ENCODE assay signal across 8 mouse cellular contexts in the genomic region with DNA sequence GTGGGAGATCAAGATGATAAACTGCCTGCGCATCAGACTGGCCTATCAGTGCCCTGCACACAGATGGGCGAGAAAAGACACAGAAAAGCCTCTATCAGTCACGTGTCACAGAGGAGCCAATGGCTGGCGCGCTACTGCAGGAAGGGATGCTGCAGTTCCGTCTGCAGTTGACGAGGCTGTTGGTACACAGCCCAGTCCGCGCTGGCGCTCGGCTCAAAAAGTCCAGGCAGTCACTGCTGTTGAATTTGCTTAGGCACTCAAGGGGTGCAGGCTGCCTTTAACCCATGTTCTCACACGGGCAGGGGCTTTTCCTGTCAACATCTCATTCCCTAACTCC.
DNase-seq lines count a peak whose midpoint lies in the region; ATAC-seq lines count a peak whose summit lies in the region.

No protein-coding gene starts in this region.

- H3K27me3 ChIP-seq in forebrain, embryonic 15.5 days: no peaks in the 10 kb centered on the region
- no peaks in the 10 kb centered on the region for H3K27me3 ChIP-seq in lung, embryonic 16.5 days (ENCODE audit: control insufficient read depth, insufficient read depth, low read depth, low read length)

- no peaks in the 10 kb centered on the region for H3K9me3 ChIP-seq in forebrain, embryonic 15.5 days
- H3K9me3 ChIP-seq in lung, embryonic 16.5 days (ENCODE audit: control insufficient read depth, low read length): no peaks in the 10 kb centered on the region

- H3K4me1 ChIP-seq in forebrain, embryonic 15.5 days: peaks cover 33% of the 10 kb centered on the region
- no peaks in the 10 kb centered on the region for H3K4me1 ChIP-seq in lung, embryonic 16.5 days (replicated peaks; ENCODE audit: control insufficient read depth, insufficient read depth, low read length)

- intact Hi-C loops in heart, postnatal 10 days (cut with DNase I): no loop called here

- peak overlapping the region; percentile 94 for H3K27ac ChIP-seq in forebrain, embryonic 15.5 days (replicated peaks)
- H3K27ac ChIP-seq in lung, embryonic 16.5 days (ENCODE audit: low read length): no peak overlapping the region

- H3K4me2 ChIP-seq in forebrain, embryonic 15.5 days (replicated peaks): peak overlapping the region; percentile 55
- peak overlapping the region; percentile 55 for H3K4me2 ChIP-seq in lung, embryonic 16.5 days (ENCODE audit: low read depth, low read length)

- peak; percentile 7 for DNase-seq in CD4-positive helper T cell, adult 2 months (ENCODE audit: low read depth, low spot score)
- DNase-seq in cerebellum, adult 11-12 months: peak; percentile 98
- peak; percentile 21 to 43 for DNase-seq in heart, postnatal 10 days
- peak; percentile 94 for DNase-seq in layer of hippocampus, adult 9-11 months
- DNase-seq in ovary, postnatal 10 days (ENCODE audit: low spot score): peak; percentile 9
- peak; percentile 44 to 71 for DNase-seq in urinary bladder, postnatal 4 days (ENCODE audit: low spot score in 2 of 2)

- peak overlapping the region; percentile 44 for H3K4me3 ChIP-seq in forebrain, embryonic 15.5 days
- H3K4me3 ChIP-seq in lung, embryonic 16.5 days (ENCODE audit: low read length): peak overlapping the region; percentile 23

- ATAC-seq in forebrain, embryonic 15.5 days (replicated peaks): peak; percentile 99
- peak; percentile 97 for ATAC-seq in lung, embryonic 16.5 days (ENCODE audit: low read depth)

- H3K36me3 ChIP-seq in forebrain, embryonic 15.5 days: no peaks in the 10 kb centered on the region
- H3K36me3 ChIP-seq in lung, embryonic 16.5 days (ENCODE audit: control insufficient read depth, insufficient read depth, low read length): no peaks in the 10 kb centered on the region

- H3K9ac ChIP-seq in forebrain, embryonic 15.5 days (replicated peaks): peak overlapping the region; percentile 49
- H3K9ac ChIP-seq in lung, embryonic 16.5 days (ENCODE audit: low read length): no peak overlapping the region

- 0% methylated on average over 12 of the region's 12 CpGs for WGBS in forebrain, embryonic 15.5 days
- under 1% methylated on average over 12 of the region's 12 CpGs for WGBS in lung, embryonic 16.5 days

Comparison
In these comparisons a context has a peak if more than half of its experiments do, and no peak if none do; other contexts are left out.
1. DNase-seq: peak in every context shown above with its lines; median percentile 98 in cerebellum, adult 11-12 months; 94 in layer of hippocampus, adult 9-11 months; 58 in urinary bladder, postnatal 4 days; 32 in heart, postnatal 10 days; 9 in ovary, postnatal 10 days; 7 in CD4-positive helper T cell, adult 2 months.